Mouse (Mus musculus) lung, postnatal 0 days (tissue): ENCODE measurements around the gene Homer1.

Experiments
- CTCF ChIP-seq: IDR thresholded peaks from 2 replicates; pipeline ENCODE4 v1.5.1; 2016; ENCODE audit warnings: antibody characterized with exemption, mild to moderate bottlenecking
- EP300 ChIP-seq: IDR thresholded peaks from 2 replicates; pipeline ENCODE4 v1.6.1; 2016; ENCODE audit warnings: antibody characterized with exemption, mild to moderate bottlenecking, control low read depth

- TF ChIP-seq EP300 (no peak), CTCF (no peak)
Measured at GRCm38 (mm10) chr13:93388594-93389241, 89.3 kb downstream of the Homer1 start.
